Mouse (Mus musculus): ENCODE measurements around the gene Ncbp1.

The Ncbp1 gene

DNA sequence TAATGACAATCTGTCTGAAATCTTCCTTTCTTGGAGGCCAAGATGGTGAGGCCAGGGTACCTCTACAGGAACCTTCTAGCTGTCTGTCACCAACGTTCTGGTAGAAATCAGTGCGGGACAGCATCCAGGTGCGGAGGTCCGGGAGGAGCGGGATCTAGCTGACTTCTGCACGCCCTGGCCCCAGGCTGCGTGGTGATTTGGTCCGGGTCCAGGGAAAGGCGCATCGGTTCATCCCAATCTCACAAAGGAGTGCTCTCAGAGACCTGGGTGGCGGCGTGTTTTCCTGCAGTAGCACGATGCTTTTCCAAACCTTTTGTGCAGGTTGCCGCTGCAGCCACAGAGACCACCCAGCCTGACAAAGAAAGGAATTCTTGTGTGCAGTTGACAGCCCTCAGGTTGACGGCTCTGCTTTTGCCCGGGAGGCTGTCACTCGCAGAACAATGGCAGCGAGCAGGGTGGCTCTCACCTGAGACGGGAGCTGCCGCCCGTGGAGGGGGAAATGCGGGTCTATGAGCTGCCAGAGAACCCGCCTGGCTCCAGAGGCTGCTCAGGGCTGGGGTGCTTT is 64.2 kb downstream of the Ncbp1 start:
- DNase-seq: peak in 1 of 2 experiments; percentile 18

DNA sequence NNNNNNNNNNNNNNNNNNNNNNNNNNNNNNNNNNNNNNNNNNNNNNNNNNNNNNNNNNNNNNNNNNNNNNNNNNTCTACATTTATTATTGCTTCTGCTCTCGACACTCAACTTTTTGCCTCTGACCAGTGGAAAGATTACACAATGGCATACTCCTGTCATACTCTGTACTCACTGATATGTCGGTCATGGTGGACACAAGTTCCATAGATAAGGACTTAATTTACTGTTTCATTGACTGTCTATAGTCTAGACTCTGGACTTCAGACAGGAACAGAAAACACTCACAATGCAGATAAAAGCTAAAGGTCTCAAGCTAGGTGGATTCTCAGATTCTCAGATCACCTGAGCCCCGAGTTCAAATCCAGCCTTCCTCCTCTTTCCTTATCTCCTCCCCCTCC is 82.7 kb downstream of the Ncbp1 start:
- no peak for DNase-seq

Measured in kidney, postnatal 25 days (tissue).